Mouse (Mus musculus): Measurements from ENCODE around the gene Myl4.
"Not testable (repeated sequence)": the region's sequence is repeated elsewhere in the genome, so short reads cannot be mapped to it uniquely, and the experiment has no call there.

Gene Myl4

GRCm38 (mm10) chr11:104550406-104550974, at the start of gene Myl4, which contains the start of gene Cdc27:
Myl4 (plus strand) TSS chr11:104550663.
Cdc27 (minus strand) TSS chr11:104550620.
- peak; percentile 98 for DNase-seq

- DNase-seq, result no peak
Observed at GRCm38 (mm10) chr11:104508455-104508854, 42.0 kb upstream of the Myl4 start.

GRCm38 (mm10) chr11:104510606-104511005, 39.9 kb upstream of the Myl4 start:
- peak; percentile 35 for DNase-seq

GRCm38 (mm10) chr11:104512436-104512835, 38.0 kb upstream of the Myl4 start:
- DNase-seq, result no peak

GRCm38 (mm10) chr11:104525935-104526334, 24.5 kb upstream of the Myl4 start:
- DNase-seq, result no peak

- peak; percentile 59 for DNase-seq
Observed at GRCm38 (mm10) chr11:104536843-104537242, 13.6 kb upstream of the Myl4 start.

- DNase-seq, result no peak
Observed at GRCm38 (mm10) chr11:104537945-104538555, 12.4 kb upstream of the Myl4 start.

GRCm38 (mm10) chr11:104539811-104540210, 10.7 kb upstream of the Myl4 start:
- DNase-seq, result no peak

GRCm38 (mm10) chr11:104543337-104543736, 7.1 kb upstream of the Myl4 start:
- not testable (repeated sequence) for DNase-seq

GRCm38 (mm10) chr11:104544507-104544906, 6.0 kb upstream of the Myl4 start:
- DNase-seq, result no peak

- no peak for DNase-seq
Observed at GRCm38 (mm10) chr11:104547502-104547901, 3.0 kb upstream of the Myl4 start.

- peak; percentile 34 for DNase-seq
Observed at GRCm38 (mm10) chr11:104549438-104550405, 741 bp upstream of the Myl4 start.

GRCm38 (mm10) chr11:104558065-104558464, 7.6 kb downstream of the Myl4 start:
- DNase-seq, result no peak

- DNase-seq, result no peak
Observed at GRCm38 (mm10) chr11:104558651-104559403, 8.4 kb downstream of the Myl4 start.

GRCm38 (mm10) chr11:104560971-104561370, 10.5 kb downstream of the Myl4 start:
- DNase-seq, result no peak

- no peak for DNase-seq
Observed at GRCm38 (mm10) chr11:104563496-104563895, 13.0 kb downstream of the Myl4 start.

GRCm38 (mm10) chr11:104565172-104565571, 14.7 kb downstream of the Myl4 start:
- DNase-seq, result no peak

GRCm38 (mm10) chr11:104566097-104566496, 15.6 kb downstream of the Myl4 start:
- DNase-seq, result no peak

- DNase-seq, result no peak
Observed at GRCm38 (mm10) chr11:104566796-104567195, 16.3 kb downstream of the Myl4 start.

GRCm38 (mm10) chr11:104567736-104568135, 17.3 kb downstream of the Myl4 start:
- DNase-seq, result no peak

- DNase-seq, result no peak
Observed at GRCm38 (mm10) chr11:104568326-104568725, 17.9 kb downstream of the Myl4 start.

GRCm38 (mm10) chr11:104570515-104570914, 20.1 kb downstream of the Myl4 start:
- DNase-seq, result not testable (repeated sequence)

GRCm38 (mm10) chr11:104571373-104571772, 20.9 kb downstream of the Myl4 start:
- peak; percentile 75 for DNase-seq

Measured in liver (tissue).